Mouse (Mus musculus) left cerebral cortex, adult 18-20 months (tissue): ENCODE measurements around the gene Phkb. TPM values are rescaled to one million over a fixed set of nuclear protein-coding genes. Genes with fewer than 3 reads are reported as not detected.
"Not testable (repeated sequence)": the region's sequence is repeated elsewhere in the genome, so short reads cannot be mapped to it uniquely, and the experiment has no call there.

Experiments
- DNase-seq, 2 experiments: peaks; one replicate each; pipeline ENCODE4 v3.0.0; 2021 to 2022; ENCODE audit warnings: low spot score in 2 of 2, mixed read lengths in 1 of 2
- long read RNA-seq, 2 experiments: library from polyadenylated mRNA; stranded (forward); transcript quantifications; one replicate each; pipeline ENCODE4 v2.0.0; 2021
- total RNA-seq, 2 experiments: library from RNA; stranded (reverse); gene quantifications; 2 replicates each; pipeline ENCODE4 v1.2.3; 2021

The Phkb gene
- total RNA-seq, result 10 to 100 TPM; 42.0 to 43.9 TPM
- long read RNA-seq, experiment 1, full-length matches to known transcripts, result 5 of 35 reads
- long read RNA-seq, experiment 1, partial matches to known transcripts, result 2 of 35 reads
- long read RNA-seq, experiment 1, other reads (novel, unspliced or antisense), result 28 of 35 reads
- long read RNA-seq, experiment 2, full-length matches to known transcripts, result 5 of 23 reads
- long read RNA-seq, experiment 2, partial matches to known transcripts, result 6 of 23 reads
- long read RNA-seq, experiment 2, other reads (novel, unspliced or antisense), result 12 of 23 reads

DNA sequence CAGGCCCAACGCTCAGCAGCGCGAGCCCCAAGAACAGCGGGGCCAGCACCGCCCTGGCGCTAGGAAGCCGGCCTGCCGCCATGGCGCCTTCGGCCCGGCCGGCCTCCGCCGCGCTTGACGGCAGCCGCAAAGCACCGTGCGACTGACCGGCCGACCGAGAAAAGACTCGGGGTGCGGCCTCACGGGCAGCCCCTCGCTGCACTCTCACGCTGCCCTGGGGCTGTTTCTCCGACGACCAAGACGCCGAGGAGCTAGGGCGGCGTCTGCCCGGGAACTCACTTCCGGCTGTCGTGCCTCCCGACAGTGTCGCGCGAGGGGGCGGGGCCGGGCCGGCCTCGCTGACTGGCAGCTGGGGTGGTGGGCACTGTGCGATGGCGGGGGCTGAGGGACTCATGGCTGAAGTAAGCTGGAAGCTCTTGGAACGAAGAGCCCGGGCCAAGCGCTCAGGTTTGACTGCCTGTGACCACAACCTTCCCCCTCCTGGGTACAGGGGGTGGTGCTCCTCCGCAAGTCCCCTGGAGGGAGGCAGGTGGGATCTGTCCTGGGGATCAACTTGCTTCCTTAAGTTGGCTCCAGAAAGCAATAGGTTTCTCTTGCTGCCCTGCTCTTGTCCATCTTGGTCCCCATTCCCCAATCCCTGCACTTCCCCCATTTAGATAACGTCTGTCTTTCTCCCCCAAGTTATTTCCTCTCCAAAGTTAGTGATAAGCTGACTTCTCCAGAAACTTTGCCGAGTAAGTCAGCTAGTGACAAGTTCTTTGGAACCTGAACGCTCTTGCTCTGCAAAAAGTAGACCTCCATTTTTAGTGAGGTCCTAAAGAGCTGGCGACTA is at the start of gene Phkb, which contains the start of gene Itfg1:
Phkb (plus strand) TSS at position 303 of the 832 bp plus-strand sequence.
Itfg1 (minus strand) TSS at position 265 of the 832 bp plus-strand sequence.
- peak; percentile 90 to 92 for DNase-seq

DNA sequence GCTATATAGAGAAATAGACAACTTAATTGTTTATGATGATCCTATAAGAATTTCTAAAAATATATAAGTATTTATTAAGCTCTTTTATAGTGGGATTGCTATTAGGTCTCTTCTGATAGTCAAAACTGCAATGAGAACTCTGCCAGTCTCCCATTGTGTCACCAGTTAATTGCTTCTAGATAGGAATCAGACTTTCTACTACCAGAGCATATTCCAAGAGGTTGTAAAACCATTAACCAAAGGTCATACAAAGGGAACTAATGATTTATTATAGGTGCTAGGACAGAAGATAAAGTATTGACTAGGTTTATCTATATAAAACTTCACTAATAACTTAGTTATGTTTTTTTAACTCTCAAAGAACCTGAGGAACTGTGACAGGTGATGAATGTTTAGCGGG is 44.4 kb upstream of the Phkb start:
- not testable (repeated sequence) for DNase-seq

DNA sequence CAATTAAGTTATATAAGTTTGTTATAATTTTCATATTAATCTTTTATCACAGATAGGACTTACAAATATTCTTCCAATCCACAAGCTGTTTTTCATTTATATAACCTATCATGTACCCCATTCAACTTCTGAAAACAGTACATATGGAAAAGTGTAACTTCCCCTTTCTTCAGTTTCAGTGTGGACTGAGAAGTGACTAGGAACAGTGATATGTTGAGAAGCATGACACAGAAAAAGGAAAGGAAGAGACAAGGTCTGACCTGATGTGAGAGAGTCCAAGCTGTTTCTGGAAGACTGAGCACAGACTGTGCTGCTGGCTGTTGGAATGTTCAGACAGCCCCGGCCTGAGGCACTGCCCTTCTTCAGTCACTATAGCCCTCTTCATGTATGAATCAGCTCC is 40.6 kb upstream of the Phkb start:
- no peak for DNase-seq

DNA sequence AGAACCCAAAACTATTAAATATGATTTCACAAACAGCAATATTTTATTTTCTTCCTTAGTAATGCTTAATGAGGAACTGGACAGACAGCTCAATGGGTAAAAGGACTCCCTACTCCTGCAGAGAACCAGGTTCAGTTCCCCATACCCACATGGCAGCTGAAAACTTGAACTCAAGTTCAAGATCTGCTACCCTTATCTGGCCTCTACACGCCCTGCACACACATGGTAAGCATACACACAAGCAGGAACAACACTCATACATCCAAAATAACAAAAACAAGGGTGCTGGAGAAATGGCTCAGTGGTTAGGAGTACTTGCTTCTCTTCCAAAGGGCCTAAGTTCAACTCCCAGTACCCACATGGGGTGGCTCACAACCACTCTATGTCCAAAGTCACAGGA is 39.4 kb upstream of the Phkb start:
- no peak for DNase-seq

DNA sequence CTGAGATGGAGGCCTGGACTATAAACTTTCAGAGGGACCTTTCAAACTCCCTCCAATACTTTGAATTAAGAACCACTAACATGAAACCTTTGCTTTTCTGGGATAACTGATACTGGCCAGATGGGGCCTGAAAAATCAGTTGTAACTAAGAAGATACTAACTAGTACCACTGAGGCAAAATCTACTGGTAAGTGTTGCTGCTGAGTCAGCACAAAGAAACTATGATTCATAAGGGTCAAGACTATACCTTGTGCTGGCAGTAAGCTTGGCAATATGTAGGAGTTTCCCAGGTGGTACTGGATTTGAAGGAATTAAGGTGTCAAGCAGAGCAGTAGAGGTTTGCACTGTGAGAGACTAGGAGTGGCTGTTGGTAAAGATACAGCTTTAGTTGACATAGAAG is 27.1 kb upstream of the Phkb start:
- DNase-seq, result no peak

DNA sequence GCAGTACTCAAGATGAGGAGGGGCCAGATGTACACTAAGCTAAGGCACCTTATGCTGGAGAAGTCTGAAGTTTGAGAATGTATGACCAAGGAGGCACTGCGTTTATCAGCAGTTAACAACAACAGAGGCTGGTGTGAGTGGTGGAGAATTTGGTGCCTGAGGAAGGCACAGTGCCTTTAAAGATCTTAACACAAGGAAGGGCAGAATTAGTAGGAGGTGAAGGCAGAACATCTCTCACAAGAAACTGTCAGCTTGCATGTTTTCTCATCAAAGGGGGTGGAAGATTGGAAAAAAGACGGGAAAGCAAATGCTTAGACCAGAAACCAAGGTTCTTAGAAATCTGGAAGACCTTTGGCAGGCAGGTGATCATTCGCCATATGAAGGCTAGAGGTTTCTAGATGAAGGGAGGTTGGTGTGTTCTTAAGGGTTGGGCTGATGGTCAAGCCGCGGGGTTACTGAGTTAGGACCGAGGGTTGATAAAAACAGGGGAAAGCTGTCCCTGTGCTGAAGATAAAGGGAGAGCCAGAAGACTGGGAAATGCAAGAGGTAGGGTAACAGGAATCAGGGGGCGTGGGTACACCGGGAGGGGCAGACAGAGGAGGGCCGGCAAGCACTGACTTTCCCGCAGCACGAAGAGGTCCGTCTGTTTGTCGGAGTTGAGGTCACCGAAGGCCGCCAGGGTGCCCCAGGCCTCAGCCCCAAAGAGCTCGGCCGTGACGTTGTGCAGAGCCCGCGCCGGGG is 673 bp upstream of the Phkb start:
- DNase-seq, result no peak

DNA sequence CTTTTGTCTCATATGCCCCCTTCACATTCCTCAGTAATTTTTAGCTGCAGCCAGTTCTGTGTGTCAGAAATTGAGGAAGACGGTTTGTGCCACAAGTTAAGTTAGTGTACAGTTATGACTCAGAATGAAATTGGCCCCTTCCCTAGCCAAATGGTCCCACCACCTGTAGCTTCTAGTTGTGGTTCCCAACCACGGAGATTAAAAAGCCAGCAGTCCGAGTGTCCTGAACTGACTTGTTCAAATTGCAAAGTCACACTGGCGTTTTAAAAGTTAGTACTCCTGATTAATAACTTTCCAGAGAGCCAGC is 683 bp downstream of the Phkb start:
- DNase-seq, result no peak

DNA sequence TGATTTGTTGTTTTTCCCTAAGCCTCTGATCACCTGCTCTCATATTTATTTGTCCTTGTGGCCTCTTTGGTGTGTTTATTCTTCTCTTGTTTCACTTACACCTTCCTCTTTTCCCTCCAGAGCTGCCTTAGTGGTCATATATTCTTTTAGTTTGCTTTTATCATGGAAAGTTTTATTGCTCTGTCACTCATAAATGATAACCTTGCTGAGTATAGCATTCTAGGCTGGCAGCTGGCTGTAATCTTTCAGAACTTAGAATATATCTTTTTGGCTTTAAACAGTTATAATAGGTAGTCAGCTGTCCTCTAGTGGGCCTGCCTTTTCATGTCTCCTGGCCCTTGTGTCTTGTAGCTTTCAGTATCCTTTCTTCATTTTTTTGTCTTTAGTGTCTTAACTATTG is 5.1 kb downstream of the Phkb start:
- no peak for DNase-seq

DNA sequence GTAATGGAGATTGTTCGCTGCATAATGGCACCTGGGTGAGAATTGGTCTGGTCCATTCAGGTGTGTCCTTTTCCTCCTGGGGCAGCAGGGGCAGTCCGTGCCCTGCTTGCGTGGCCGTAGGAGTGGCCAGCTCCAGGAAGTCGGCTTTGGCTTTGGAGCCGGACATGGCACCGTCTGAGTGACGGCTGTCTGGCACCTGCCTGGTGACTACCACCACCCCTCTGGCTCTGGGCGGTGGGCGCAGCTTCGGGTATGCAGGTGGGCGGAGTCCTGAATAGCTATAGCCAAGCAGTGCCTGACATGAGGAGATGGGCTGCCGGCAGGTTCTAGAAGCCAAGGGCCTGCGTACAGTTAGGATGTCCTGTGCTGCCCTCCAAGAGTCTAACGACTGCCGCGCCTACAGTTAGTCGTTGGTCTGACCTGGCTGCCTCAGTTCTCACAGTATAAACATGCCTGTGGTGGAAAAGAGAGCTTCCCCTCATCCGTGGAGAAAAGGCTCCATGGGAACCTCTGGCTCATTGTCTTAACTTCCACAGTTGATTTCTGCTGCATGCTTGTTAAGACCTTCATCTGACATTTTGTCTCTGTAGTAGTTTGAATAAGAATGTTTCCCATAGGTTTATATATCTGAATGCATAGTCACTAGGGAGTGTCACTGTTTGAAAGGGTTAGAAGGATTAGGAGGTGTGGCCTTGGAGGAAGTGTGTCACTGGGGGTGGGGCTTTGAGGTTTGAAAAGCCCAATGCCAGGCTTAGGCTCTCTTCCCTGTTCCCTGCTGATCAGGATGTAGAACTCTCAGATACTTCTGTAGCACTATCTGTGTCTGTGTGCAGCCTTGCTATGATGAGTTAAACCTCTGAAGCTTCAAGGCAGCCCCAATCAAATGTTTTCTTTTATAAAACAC is 13.7 kb downstream of the Phkb start:
- DNase-seq, result no peak

DNA sequence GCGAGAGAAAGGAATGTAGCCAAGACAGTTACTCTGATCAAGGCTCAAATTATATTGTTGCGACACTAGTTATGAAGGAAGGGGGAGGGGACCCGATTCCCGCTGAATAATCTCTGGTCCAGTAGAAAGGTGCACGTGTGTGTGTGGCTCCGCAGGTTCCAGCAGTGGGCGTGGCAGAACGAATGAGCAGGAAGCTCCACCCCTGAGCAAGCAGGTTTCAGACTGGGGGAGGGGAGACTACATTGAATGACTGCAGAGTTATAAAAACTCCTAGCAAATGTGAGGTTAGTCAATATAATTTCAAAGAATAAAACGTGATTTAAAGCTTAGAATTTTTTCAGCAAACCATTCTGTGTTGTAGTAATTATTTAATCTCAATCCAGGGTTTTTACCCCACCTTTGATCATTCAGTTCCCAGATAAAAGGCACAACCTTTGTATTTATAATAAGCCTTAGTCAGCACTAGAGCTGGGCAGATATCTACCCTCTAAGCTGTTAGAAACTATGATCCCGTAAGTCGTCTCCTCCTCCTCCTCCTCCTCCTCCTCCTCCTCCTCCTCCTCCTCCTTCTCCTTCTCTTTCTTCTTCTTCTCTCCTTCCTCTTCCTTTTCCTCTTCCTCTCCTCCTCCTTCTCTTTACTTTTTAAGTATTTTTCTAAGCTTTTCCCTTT is 16.6 kb downstream of the Phkb start:
- not testable (repeated sequence) for DNase-seq

DNA sequence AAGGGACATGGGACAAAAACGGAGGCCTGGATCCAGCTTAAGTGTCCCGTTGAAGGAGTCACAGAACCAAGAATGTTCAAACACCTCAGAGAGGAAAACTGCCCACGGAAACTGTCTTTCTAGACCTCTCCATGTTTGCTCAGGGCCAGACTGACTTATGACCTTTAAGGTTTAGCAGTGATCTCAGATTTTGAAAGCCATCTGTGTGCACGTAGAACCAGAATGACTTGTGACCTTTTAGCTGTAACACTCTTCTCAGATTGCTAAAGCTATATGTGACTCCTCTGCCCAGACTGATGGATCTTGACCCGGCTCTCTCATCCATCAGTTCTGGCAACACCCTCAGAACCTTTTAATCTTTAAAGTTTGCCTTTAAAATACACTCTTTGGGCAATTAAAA is 19.9 kb downstream of the Phkb start:
- no peak for DNase-seq

DNA sequence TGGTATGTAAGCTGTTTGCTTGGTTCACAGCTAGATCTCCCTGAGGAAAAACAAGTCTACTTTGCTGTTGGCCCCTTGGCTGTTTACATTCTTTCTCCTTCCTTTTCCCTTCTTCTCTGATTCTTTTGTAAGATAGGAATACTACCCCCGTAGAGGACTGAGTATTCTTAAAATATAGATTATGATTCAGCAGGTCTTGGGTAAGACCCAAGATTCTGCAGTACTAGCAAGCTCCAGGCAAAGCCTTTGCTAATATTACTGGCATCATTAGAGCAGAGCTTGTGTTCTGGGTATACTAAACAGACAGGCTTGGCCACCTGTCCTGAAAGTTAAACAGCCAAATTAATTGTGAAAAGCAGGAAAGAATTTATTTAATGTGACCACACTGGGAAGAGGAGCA is 21.6 kb downstream of the Phkb start:
- no peak for DNase-seq

DNA sequence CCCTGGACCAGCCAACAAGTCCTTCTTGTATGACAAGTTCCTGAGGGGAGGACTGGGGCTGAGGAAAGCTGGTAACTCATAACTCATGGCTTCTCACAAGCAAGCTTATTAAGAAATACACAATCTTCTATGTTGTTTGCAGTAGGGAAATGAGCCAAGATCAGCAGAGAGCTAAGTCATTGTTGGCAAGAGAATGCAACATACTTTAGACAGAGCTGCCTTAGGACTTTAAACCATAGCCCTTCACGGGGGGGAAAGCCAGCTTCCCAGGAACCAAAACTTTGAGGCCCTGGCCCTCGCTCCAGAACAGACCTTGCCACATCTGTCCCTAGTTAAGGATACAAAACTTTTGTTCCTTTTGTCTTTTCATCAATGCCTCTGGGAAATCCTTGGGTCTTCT is 30.9 kb downstream of the Phkb start:
- DNase-seq, result no peak

DNA sequence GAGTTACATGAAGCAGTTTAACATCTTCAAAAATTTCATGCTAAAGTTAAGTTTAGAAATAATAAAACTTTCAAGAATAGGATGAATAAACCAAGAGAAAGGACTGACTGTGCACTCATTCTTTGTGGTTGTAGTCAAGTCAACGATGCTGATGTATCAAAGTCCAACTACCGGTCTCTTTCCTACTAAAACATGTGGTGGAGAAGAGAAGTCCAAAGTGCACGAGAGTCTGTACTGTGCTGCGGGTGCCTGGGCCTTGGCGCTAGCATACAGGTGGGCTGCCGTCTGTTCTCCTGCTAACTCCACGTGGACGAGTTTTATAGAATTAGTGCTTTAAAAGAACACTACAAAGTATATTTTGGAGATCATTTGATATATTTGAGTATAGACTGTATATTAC is 37.2 kb downstream of the Phkb start:
- no peak for DNase-seq

DNA sequence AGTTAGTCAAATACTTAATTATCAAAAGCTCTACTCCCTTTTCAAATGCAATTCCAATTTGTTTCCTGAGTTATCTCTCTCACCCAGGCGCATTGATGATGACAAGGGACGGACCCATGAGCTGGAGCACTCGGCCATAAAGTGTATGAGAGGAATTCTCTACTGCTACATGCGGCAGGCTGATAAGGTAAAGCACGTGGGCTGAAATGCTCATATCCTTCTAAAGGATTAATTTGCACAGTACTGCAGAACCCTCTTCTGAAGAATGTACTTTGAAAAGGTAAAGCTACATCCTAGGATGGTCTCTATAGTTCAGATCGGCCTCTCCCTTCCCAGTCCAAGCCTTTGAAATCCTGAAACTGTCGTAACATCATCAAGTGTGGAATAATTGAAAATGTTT is 38.9 kb downstream of the Phkb start:
- DNase-seq, result no peak

DNA sequence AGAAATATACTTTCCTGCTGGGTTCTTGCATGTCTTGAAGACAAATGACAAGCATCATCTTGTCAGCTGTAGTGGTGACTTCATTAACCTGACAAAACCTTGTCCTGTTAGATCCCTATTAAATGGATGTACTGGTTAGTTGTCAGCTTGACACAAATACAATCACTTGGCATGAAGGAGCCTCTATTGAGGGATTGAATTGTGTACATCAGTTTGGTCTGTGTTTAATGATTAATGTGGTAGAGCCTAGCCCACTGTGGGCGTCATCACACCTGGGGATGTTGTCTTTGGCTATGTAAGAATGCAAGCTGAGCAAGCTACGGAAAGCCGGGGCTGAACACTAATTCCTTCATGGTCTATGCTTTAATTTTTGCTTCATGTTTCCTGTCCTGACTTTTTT is 44.1 kb downstream of the Phkb start:
- no peak for DNase-seq

DNA sequence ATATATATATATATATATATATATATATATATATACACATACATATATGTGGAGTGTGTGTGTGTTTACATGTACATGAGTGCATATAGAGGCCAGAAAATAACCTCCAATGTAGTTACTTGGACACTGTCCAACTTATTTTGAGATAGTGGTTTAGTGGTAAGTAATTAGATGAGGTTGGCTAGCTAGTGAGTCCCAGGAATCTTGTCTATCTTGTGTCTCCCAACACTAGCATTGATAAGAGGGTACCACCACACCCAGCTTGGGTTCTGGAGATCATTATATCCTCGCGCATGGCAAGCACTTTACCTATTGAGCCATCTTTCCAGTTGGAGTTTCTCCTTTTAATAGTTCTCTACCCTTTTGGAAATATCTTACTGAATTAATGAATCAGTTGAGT is 56.9 kb downstream of the Phkb start:
- DNase-seq, result no peak

DNA sequence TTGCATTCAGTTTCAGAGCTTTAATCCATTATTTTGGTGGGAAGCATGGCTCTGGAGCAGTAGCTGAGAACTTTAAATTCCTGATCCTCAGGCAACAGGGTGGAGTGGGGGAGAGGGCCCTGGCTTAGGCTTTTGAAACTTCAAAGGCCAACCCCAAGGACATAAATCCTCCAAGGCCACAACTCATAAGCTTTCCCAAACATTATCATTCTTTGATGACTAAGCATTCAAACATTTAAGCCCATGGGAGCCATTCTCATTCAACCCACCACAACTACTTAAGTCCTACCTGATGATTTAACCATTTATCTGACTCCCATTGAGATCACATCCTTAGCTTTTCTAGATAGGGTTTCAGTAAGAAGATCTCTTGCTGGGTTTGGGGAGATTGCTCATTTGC is 84.2 kb downstream of the Phkb start:
- DNase-seq, result no peak

DNA sequence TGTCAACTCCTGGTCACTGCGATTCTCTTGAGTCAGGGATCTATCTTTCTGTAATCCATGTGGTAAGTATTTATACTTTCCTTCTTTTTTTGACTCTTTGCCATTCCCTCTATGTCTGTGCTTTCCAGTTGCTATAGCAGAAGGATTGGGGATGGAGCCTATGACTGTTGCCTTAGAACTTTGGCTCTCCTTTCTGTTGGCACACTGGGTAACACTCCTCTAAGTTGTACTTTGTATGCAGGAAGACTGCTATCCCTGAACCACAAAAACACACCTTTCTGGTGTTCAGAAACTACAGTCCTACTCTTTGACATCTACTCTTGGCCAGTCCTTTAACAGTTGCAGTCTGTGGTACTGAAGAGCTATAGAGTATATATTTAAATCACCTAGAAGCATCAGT is 84.8 kb downstream of the Phkb start:
- no peak for DNase-seq

DNA sequence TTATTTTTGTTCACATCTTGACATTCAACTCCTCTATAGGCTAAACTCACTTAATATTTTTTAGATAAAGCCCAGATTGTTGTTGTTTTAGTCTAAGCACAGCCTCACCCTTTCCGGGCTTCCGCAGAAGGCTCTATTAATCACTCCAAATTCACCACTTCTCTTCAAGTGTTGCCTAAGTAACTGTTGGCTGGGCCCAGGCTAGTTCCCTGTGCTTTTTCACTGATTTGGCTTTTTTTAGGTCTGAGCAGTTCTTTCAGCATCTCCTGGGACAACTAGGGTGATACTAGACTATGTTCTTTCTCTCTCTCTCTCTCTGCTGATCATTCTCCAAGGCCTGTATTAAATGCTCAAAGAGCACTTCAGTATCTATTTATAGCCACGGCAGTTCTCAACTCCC is 85.3 kb downstream of the Phkb start:
- DNase-seq, result no peak

DNA sequence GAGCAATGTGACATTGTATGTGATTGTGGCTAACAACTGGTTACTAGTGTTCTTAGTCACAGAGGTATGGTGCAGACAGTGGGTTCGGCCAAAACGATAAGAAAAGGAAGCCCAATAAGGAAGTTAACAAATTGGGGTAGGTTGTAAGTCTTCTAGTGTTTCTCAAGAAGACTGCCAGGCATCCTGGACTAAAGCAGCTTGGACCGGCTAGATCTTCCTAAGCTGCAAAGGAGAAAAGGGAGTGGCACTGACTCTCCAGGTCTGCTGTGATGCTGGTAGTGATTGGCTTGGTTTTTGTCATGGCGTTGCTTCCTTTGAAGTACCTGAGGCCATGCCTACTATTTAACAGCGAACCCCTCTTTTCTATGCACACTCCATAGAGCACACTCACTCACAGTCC is 95.4 kb downstream of the Phkb start:
- no peak for DNase-seq
